Mouse (Mus musculus) ES-E14 (cell line): ENCODE results near the gene Lrrc46.

Source experiments
- CHD2 ChIP-seq: IDR thresholded peaks from 2 replicates; pipeline ENCODE4 v1.6.1; 2014; ENCODE audit warnings: mild to moderate bottlenecking, low read depth, low read length, inconsistent platforms
- HCFC1 ChIP-seq: IDR thresholded peaks from 2 replicates; pipeline ENCODE4 v1.6.1; 2012; ENCODE audit warnings: low read length, inconsistent platforms, borderline replicate concordance; ENCODE audit not compliant: insufficient read depth
- ZC3H11A ChIP-seq: IDR thresholded peaks from 2 replicates; pipeline ENCODE4 v1.6.1; 2012; ENCODE audit warnings: low read depth, mild to moderate bottlenecking, inconsistent platforms, low read length, borderline replicate concordance
- ZNF384 ChIP-seq: IDR thresholded peaks from 2 replicates; pipeline ENCODE4 v1.6.1; 2012; ENCODE audit warnings: low read depth, low read length, inconsistent platforms

GRCm38 (mm10) chr11:97069333-97069732, 28.1 kb upstream of the Lrrc46 start:
- TF ChIP-seq ZC3H11A (no peak), ZNF384 (no peak), CHD2 (no peak), HCFC1 (no peak)
